Mouse (Mus musculus) lung, postnatal 36 days (tissue): ENCODE results near the gene Slc12a5.
A peak's percentile ranks its signal among the peaks of the same experiment; 100 is the strongest.

Experiments used
- DNase-seq: peaks from one replicate; pipeline ENCODE4 v3.0.0; 2022; ENCODE audit warnings: mixed read lengths

The Slc12a5 gene

GRCm38 (mm10) chr2:164986371-164987027 is 25.9 kb downstream of the Slc12a5 start:
- no peak for DNase-seq

GRCm38 (mm10) chr2:164988777-164989176 is 28.2 kb downstream of the Slc12a5 start:
- no peak for DNase-seq

DNA sequence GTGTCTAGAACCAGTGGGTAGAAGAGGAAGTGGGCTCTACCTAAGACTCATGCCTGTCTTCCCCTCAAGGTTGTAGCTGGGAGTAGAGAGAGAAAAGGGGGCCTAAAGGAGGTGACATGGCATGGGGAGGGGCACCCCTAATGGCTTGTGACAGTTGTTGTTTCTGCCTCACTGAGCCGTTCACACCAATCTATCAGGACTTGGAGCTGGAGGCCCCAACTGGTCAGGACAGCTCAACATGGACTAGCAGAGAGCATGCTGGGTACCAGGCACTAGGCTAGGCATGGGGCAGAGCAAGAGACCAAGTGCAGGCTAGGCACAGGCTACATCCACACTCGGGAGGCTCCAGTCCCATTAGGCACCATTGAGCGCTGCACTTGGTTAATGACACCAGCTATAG is 30.5 kb downstream of the Slc12a5 start:
- no peak for DNase-seq

DNA sequence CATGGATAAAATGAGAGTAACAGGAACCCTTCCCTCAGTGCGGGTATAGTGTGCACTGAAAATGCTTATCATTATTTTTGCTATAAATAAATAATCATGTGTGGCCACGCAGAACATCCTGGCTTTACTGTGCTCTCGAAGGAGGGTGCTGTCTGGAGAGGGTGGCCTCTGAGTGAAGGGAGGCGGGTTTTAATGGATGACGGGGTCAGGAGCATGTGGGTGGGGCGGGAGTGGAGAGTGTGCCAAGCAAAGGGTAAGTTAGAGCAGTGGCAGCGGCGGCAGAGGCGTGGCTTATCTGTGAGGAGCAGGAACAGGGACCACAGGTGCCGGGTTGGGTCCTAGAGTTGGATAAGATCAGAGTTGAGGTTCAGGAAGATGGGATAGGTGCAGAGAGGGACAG is 31.2 kb downstream of the Slc12a5 start:
- DNase-seq = no peak

GRCm38 (mm10) chr2:164994156-164994555 is 33.6 kb downstream of the Slc12a5 start:
- DNase-seq = no peak

DNA sequence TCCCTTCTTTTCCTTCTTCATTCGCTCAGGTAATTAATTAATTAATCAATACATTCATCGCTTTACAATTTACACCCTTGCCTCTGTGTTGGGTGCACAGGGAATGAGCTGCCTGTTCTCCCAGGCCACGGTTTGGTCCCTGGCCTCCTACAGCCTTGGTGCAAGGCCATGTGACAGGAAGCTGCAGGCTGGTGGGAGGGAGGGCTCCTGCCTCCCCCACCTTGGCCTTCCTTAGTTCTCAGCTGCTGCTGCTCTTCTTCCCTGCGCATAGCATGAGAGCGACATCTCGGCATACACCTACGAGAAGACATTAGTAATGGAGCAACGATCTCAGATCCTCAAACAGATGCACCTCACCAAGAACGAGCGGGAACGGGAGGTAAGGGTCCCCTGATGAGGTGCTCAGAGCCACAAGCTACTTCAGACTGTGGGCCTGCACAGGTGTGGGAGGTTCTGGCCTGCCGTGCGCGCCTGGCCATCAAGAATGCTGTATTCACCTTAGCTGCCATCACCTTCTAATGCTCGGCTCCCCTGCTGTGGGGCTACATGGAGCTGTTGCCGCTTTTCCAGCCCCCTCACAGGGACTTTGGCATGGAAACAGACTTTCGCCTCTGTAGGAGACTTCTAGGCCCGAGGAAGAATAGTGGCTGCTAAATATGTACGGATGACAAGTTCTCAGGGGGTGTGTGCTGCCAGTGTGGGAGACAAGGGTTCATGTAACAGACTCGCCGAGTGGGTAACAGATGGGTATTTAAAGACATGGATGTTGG is 34.2 kb downstream of the Slc12a5 start:
- DNase-seq = no peak

DNA sequence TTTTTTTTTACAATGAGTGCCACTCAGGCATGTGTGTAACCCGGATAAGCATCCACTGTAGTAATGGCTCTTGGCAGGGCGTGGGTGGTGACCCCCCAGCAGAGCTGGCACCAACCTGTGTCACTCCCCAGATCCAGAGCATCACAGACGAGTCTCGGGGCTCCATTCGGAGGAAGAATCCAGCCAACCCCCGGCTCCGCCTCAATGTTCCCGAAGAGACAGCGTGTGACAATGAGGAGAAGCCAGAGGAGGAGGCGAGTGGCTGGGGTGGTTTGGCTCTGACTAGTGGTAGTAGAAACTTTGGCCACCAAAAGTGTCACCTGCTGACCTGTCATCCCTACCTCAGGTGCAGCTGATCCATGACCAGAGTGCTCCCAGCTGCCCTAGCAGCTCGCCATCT is 35.4 kb downstream of the Slc12a5 start:
- no peak for DNase-seq

- no peak for DNase-seq
Observed at GRCm38 (mm10) chr2:164996848-164997720, 36.5 kb downstream of the Slc12a5 start.

DNA sequence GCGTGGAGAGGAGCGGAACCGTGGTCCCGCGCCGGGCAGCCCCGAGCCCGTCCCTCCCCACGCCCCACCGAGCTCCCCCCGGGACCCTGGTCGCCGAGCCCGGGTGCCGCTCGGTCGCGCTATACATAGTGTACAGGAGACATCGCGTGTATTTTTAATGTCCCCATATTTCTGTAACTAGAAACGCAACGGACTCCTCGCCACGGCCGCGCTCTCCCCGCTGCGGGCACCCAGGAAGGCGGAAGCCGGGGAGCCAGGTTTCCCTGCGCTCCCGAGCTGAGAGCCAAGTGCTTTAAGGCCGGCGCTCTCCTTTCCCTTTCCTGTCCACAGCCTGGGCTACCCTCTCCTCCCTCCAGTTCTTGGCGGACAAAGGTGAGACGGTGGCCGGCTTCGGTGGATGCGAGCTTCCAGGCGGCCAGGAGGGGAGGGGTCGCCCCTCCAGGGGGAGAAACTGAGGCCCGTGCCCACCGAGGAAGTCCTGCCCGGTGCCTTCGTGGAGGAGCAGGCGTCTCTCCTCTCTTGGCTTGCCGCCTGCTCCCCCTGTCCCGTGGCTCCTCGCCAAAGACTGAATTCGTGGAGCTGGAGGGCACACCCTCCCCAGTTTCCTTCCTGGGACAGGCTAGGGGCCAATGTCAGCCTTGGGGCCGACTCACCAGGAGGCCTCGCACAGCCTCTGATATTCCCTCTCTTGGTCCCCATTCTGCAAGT is 37.3 kb downstream of the Slc12a5 start:
- peak; percentile 65 for DNase-seq

DNA sequence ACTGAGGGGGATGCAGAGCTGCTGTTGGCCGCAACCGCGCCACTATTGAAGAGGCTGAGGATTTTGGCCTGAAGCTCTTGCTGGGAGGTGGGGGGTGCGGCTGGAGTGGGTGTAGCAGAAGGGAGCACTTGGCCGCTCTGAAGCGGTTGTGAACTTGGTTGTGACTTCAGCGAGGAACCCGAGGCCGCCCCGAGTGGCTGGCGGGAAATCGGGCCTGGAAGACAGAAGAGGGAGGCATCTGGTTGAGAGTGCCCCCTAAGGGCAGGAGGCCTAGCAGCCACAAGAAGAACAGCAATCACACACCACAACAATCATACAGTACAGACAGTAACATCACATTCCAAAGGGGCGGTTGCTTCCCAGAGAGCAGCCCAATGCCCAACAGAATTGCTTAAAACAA is 41.4 kb downstream of the Slc12a5 start:
- DNase-seq = no peak

DNA sequence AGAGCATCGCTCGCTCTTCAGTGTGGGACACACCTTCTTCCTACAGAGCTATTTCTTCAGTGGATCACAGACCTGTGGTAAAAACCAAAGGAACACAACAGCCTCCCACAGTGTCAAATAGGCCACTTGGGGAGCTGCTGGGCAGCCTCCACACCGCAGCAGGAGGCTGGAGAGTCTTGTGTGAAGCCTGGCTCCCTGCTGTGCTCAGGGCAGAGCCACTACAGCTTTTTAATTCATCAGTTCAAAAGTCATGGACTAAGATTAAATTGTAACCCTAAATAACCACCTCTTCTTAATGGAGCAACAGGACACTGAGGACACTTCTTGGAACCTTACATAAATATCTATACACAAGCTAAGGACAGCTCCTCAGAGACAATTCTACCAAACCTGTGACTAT is 42.5 kb downstream of the Slc12a5 start:
- DNase-seq = no peak

DNA sequence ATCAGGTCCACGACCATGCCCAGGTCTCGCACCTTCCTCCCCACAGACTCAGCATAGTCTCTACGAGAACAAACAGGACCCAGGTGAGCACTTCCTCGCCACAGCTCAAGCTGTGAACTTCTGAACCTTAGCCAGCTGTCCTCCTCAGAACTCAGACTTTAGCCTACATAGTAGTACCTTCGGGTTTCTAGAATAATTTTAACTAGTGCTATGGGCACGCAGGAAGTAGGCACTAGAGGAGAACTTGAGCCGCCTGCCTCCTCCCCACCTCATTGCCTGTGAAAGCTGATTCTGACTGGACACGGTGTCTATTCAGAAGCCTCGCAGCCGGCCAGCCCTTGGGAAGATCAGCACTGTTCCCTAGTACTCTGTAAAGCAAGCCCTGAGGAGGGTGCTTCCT is 43.6 kb downstream of the Slc12a5 start:
- DNase-seq = no peak

GRCm38 (mm10) chr2:165006813-165007212 is 46.2 kb downstream of the Slc12a5 start:
- no peak for DNase-seq

GRCm38 (mm10) chr2:165007986-165008385 is 47.4 kb downstream of the Slc12a5 start:
- DNase-seq = no peak

GRCm38 (mm10) chr2:165009161-165009560 is 48.6 kb downstream of the Slc12a5 start:
- no peak for DNase-seq

DNA sequence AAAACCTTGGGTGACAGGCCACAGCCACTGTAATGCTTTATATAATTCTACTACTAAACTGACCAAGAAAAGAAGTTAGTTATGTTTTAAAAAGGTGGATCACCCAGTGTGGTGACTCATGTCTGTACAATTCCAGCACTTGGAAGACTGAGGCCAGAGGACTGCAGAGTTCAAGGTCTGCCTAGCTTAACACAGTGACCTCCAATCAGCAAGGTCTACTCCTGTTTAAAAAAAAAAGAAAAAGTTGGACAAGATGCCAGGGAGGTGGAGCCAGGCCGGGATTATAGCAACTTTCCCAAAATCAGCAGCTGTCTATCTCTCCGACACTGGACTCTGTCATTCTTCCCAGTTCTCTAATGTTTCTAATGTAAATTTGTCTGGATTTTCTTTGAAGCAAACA is 49.0 kb downstream of the Slc12a5 start:
- DNase-seq = no peak

GRCm38 (mm10) chr2:165010351-165010750 is 49.7 kb downstream of the Slc12a5 start:
- DNase-seq = no peak

GRCm38 (mm10) chr2:165014935-165015334 is 54.3 kb downstream of the Slc12a5 start:
- no peak for DNase-seq

GRCm38 (mm10) chr2:165020490-165020889 is 59.9 kb downstream of the Slc12a5 start:
- no peak for DNase-seq

DNA sequence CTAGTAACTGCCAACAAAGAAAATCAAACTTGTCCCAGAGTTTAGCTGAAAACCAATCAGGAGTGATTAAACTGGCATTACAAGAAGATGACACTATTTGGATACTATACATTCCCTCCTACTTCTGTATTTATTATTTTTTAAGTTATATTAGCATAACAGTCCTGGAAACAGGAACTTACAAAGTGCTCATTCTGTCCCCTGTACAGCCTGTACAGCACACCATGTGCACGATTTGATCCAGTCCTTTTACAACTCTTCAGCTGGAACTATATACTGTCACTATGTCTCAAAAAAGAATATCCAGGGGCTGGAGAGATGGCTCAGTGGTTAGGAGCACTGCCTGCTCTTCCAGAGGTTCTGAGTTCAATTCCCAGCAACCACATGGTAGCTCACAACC is 66.6 kb downstream of the Slc12a5 start:
- DNase-seq = no peak

DNA sequence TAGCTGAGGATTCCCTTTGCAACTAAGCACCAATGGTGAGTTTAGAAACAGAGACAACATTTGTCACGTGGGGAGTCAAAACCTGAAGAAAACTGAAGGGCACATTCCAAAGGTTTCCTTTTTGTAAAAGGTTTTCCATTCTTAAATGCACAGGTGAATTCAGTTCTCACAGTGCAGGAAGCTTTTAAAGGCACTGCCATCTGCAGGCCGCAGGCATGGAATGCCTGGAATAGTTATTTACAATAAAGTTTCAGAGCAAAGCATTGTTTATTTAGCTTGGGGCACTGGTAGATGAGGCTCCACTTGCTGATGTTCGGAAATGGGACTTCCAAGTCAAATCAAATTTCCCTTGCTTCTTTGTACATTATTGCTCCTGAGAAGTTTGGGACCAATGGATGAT is 71.9 kb downstream of the Slc12a5 start:
- peak; percentile 42 for DNase-seq

GRCm38 (mm10) chr2:165033306-165033705 is 72.7 kb downstream of the Slc12a5 start:
- DNase-seq = no peak
